Mouse (Mus musculus) macrophage (primary cell): Measurements from ENCODE around the gene Sorcs2. TPM values are rescaled to one million over a fixed set of nuclear protein-coding genes. Genes with fewer than 3 reads are reported as not detected.

ENCODE experiments used
- H3K27ac ChIP-seq: fragments of 350-480 bp; formaldehyde crosslinking; 2 replicates; pipeline ENCODE4 v1.9.0; 2021
- H3K36me3 ChIP-seq: fragments of 350-480 bp; formaldehyde crosslinking; 2 replicates; pipeline ENCODE4 v1.9.0; 2021; ENCODE audit errors: inconsistent target
- H3K4me3 ChIP-seq: fragments of 350-480 bp; formaldehyde crosslinking; 2 replicates; pipeline ENCODE4 v1.9.0; 2021; ENCODE audit errors: inconsistent target
- H3K79me2 ChIP-seq: fragments of 350-480 bp; formaldehyde crosslinking; 2 replicates; pipeline ENCODE4 v1.9.0; 2021; ENCODE audit errors: inconsistent target
- WGBS: methylation state at CpG from one replicate; pipeline ENCODE4 v1.1.7; 2026; ENCODE audit warnings: inconsistent platforms; ENCODE audit not compliant: missing documents; 5-methylcytosine and 5-hydroxymethylcytosine counted together
- polyA plus RNA-seq: library from polyadenylated mRNA; stranded (reverse); fragments of 250-400 nt; gene quantifications from 3 replicates; pipeline ENCODE4 v1.2.4, GENCODE M21; 2018; ENCODE audit warnings: inconsistent platforms

The Sorcs2 gene
- polyA plus RNA-seq, 1 experiment from 2014 or later: not detected

DNA sequence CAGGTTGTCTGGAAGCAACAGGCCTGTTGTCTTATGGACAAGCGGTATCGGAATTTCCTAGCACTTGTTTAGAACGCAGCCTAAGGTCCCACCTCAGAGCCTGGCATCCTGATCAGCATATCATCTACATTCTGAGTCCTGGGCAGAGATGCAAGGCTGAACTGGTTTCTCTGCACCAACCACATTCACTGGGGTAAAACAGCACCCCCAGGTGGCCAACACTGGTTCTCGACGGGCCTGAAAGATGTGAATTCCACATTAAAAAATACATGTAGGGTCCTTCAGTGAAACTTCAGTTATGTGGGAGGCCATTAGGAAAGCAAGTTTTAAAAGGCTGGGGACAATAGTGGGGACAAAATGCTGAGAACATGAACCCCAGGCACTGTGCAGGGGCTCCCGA, 174.2 kb downstream of the Sorcs2 start:
- 68% methylated on average over 6 of the region's 6 CpGs for WGBS
- Histone ChIP-seq H3K79me2 (no peaks in the 10 kb centered on the region), H3K4me3 (no peak overlapping the region)

DNA sequence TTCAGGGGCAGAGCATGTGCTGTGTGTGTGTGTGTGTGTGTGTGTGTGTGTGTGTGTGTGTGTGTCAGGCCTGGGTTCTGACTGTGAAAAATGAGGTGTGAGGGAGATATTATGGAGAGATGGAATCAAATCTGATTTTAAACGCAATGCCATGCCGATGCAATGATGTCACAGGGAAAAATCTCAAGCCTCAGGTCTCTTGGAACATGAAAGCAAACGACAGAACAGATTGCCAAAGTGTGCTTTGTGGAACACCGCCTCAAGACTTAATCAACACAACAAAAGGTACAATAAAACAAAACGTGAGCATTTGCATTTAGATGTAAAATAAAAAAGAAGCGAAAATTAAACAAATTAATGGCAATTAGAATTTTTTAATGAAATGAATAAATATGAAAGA, 177.3 kb downstream of the Sorcs2 start:
- Histone ChIP-seq H3K4me3 (no peak overlapping the region), H3K27ac (no peak overlapping the region), H3K79me2 (no peaks in the 10 kb centered on the region), H3K36me3 (no peaks in the 10 kb centered on the region)
- 83% methylated on average over 6 of the region's 6 CpGs for WGBS

More for the DNA sequence above, 174.2 kb downstream of the Sorcs2 start:
- Histone ChIP-seq H3K36me3 (no peaks in the 10 kb centered on the region), H3K27ac (no peak overlapping the region)

DNA sequence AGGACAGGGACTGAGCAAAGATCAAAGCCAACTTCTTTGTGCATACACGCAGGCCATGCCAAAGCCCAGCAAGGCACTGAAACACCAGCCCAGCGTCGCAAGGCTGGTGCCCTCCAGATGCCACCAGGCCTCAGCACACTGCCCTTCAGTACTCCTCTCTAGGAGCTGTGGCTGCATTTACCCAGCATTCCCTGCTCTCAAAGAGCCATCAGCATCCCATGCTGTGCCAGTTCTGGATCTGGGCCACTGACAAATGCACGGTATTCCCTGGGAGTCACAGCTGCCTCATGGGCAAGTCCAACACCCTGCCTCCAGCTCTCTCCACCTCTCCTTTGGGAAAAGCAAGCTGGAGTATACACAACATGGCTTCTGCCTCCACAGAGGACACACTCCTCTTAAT, 177.8 kb downstream of the Sorcs2 start:
- H3K4me3 ChIP-seq: no peak overlapping the region
- H3K36me3 ChIP-seq: no peaks in the 10 kb centered on the region
- WGBS: 89% methylated on average over 4 of the region's 4 CpGs
- H3K27ac ChIP-seq: no peak overlapping the region
- no peaks in the 10 kb centered on the region for H3K79me2 ChIP-seq

DNA sequence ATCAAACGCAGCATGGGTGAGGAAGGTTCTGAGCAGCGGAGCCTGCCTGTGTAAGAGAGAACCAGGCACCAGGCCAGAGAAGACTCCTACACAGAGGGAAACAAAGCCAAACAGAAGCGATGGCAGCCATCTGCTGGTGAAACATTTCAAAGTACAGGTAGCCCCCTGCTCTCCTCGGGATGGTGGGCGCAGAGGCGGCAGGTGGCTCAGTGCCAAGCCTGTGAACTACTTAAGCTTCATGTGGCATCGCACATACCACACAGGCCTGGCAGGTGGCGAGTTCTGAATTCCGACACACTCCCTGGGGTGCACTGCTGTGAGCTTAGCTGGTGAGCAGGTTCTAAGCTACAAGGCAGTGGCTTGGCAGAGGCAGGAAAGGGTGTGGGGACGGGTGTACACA, 184.6 kb downstream of the Sorcs2 start:
- H3K27ac ChIP-seq: no peak overlapping the region
- no peaks in the 10 kb centered on the region for H3K79me2 ChIP-seq
- 85% methylated on average over 10 of the region's 10 CpGs for WGBS
- no peaks in the 10 kb centered on the region for H3K36me3 ChIP-seq
- H3K4me3 ChIP-seq: no peak overlapping the region

DNA sequence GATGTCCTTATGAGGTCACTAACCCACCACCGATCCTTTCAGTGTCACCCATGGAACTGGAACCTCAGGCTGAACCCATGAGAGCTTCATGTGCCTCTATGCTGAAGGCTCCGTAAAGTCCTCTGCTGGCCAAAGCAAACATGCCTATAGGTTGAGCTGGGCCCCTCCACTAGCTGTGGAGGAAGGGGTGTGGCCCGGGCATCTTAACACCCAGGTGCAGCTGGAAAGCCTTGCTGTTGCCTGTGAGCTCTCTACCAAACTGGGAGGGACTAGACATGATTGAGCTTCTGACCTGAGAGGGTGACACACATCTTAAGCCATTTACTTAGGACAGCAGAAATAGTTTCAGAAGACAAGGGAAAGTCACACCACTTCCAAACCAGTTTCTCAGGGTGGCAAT, 189.1 kb downstream of the Sorcs2 start:
- Histone ChIP-seq H3K4me3 (no peak overlapping the region), H3K36me3 (no peaks in the 10 kb centered on the region), H3K27ac (no peak overlapping the region), H3K79me2 (no peaks in the 10 kb centered on the region)
- WGBS: 69% methylated on average over 3 of the region's 3 CpGs

DNA sequence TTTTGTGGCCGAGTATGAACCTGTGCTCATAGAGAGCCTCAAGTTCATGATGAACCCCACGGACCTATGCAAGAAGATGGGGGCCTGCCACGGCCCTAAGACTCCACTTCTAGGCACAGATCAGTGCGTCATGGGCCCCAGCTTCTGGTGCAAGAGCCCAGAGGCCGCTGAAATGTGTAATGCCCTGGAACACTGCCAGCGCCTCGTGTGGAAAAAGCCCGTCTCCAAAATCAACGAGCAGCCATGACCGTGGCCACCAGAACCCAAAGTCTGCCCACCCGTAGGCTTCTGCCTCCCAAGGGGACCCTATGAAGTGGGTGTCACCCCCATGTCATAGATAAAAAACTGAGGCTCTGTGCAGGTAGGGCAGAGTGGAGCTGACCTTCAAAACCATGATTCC, 192.5 kb downstream of the Sorcs2 start:
- WGBS: 83% methylated on average over 11 of the region's 11 CpGs
- H3K36me3 ChIP-seq: no peaks in the 10 kb centered on the region
- H3K79me2 ChIP-seq: no peaks in the 10 kb centered on the region
- no peak overlapping the region for H3K4me3 ChIP-seq
- H3K27ac ChIP-seq: no peak overlapping the region

DNA sequence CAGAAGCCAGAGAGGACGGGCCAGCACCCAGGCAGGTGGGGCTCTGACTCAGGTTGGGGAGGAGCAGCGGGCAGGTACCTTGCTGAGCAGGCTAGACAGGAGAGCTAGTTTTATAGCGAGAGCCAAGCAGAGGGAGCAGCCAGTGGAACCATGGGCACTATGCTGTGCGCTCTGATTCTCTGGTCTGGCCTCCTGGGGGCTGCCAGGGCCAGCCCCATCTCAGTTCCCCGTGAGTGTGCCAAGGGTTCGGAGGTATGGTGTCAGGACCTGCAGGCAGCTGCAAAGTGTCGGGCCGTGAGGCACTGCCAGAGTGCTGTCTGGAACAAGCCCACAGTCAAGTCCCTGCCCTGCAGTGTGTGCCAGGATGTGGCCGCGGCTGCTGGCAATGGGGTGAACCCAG, 194.0 kb downstream of the Sorcs2 start, which contains the start of gene Psapl1:
TSS of gene Psapl1 (plus strand) at position 106 of the 400 bp plus-strand sequence.
- no peaks in the 10 kb centered on the region for H3K36me3 ChIP-seq
- 95% methylated on average over 10 of the region's 10 CpGs for WGBS
- no peak within 1 kb of the TSS for H3K4me3 ChIP-seq
- no peaks in the 10 kb centered on the region for H3K79me2 ChIP-seq
- no peak within 1 kb of the TSS for H3K27ac ChIP-seq

DNA sequence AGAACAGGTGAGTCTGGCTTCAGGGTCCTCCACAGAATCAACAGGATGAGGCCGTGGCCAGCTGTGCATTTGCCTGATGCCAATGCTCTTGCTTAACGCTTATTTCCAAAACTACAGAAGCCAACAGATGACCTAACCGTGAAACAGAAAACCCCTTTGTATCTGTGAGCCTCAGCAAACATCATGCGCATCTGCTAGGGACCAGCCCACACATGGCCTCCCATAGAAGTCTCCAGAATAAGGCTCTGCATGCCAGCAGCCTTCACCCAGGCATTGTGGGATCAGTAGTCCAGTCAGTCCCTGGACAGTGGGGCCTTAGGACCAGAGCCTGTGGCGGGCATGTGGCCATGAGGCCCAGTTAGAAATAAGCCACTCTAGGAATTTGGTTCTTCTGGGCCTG, 194.5 kb downstream of the Sorcs2 start:
- H3K79me2 ChIP-seq: no peaks in the 10 kb centered on the region
- H3K4me3 ChIP-seq: no peak overlapping the region
- no peaks in the 10 kb centered on the region for H3K36me3 ChIP-seq
- WGBS: 90% methylated on average over 5 of the region's 5 CpGs
- no peak overlapping the region for H3K27ac ChIP-seq

DNA sequence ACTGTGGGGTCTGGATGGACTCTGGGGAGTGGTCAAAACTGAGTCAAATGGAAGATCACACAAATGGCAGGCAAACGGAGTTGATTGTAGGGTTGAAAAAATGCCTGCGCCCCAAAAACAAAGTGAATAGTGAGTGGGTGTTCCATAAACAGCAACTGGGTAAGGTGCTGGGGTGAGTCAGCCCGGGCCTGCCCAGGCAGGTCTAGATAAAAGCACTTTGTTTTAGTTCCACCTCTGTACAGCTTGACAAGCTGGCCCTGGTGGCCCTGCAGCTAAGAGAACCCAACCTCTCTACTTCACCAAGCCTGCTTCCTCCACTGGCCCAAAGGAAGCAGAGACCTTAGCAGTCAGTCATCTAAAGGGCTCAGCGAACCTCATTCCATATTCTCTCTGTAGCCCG, 195.2 kb downstream of the Sorcs2 start:
- Histone ChIP-seq H3K36me3 (no peaks in the 10 kb centered on the region), H3K4me3 (no peak overlapping the region), H3K79me2 (no peaks in the 10 kb centered on the region), H3K27ac (no peak overlapping the region)
- 86% methylated on average over 5 of the region's 5 CpGs for WGBS

DNA sequence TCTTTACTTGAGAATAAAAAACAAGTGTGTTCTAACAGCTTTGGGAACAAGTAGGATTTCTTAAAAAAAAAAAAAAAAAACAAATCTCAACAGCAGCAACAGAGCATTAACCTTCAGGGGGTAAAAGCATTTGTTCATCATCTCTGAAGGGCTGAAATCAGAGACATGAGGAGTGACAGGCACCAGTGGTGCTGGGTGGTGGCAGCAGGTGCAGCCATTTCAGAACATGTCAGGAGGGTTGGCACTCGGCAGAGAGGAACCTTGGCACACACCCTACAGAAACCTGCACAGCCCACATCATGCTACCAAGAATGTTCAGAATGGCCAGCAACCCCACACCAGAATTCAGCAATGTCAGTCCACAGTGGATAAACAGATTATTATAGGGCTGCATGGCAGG, 198.4 kb downstream of the Sorcs2 start:
- 55% methylated on average over 1 of the region's 1 CpGs for WGBS
- Histone ChIP-seq H3K27ac (no peak overlapping the region), H3K36me3 (no peaks in the 10 kb centered on the region), H3K79me2 (no peaks in the 10 kb centered on the region), H3K4me3 (no peak overlapping the region)

DNA sequence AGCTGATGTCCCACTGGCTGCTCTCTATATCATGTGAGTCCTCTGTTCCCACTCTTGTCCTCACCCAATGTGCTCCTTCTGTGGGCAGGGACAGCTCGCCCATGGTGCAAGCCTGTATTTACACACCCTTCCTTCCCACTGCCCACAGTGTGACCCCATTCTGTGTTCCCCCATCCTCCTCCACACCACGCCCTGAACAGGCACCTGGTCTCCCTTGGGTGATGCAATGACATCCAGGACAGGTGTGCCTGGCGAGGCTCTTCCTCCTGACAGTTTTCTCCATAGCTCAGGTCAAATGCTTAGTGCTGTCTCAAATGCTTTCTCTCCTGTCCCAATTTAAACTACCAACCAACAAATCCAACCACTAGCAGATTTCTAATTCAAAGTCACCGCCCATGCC, 202.5 kb downstream of the Sorcs2 start:
- 82% methylated on average over 4 of the region's 4 CpGs for WGBS
- Histone ChIP-seq H3K36me3 (no peaks in the 10 kb centered on the region), H3K27ac (no peak overlapping the region), H3K4me3 (no peak overlapping the region), H3K79me2 (no peaks in the 10 kb centered on the region)

DNA sequence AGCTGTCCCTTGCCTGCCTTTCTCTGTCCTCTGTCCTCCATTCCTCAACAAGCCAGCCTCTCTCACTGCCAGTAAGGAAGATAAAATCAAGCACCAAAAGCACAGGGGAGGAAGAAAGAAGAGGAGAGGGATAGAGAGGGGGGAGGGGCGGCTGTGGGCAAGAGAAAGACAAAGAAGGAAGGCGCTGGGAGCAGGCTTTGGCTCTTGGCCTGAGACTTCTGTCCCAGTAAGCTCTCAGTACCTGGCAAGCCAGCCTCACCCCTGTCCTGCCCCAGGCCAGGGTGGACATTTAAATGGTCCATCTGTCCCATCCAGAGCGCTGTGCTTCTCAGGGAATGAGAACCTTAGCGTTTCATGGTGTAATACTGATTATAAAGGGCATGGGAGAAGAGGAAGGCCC, 203.3 kb downstream of the Sorcs2 start:
- Histone ChIP-seq H3K36me3 (no peaks in the 10 kb centered on the region), H3K4me3 (no peak overlapping the region), H3K27ac (no peak overlapping the region), H3K79me2 (no peaks in the 10 kb centered on the region)
- WGBS: 77% methylated on average over 4 of the region's 4 CpGs

DNA sequence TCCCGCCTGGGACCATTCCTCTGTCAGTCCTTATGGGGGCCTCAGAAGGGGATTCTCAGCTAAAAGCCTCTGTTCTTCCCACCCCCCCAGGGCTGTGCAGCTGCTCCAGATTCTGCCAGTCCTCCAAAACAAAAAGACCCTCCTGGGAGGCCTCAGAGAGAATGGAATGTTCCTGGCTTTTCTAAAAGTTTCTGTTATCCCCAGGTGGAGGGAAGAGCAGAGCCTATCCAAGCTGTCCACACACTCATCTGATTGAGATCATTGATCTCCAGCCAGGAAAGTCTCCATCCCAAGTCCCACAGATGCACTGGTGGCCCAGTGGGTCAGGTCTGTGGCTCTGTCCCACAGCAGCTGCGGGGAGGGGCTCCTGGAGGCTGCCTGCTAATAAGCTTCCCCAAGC, 205.3 kb downstream of the Sorcs2 start:
- no peak overlapping the region for H3K27ac ChIP-seq
- H3K36me3 ChIP-seq: no peaks in the 10 kb centered on the region
- H3K79me2 ChIP-seq: no peaks in the 10 kb centered on the region
- WGBS: 92% methylated on average over 2 of the region's 2 CpGs
- no peak overlapping the region for H3K4me3 ChIP-seq

DNA sequence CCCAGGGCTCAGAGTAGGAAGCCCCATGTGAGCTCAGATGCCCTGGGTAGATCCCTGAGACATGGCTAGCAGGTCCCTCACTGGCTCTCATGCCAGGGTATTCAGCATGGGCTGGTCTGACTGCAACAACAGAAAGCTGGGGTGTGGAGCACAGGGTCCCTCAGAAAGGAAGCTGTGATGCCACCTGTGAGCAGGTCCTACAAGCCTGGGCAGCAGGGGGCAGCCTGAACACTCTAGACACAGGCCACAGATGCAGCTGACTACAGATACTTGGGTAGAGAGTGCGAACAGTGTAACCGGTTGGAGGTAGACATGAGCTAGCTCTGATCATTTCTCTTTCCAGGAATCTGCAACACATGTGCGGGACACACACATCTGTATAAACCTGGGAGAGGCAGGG, 206.1 kb downstream of the Sorcs2 start:
- no peaks in the 10 kb centered on the region for H3K36me3 ChIP-seq
- no peak overlapping the region for H3K27ac ChIP-seq
- H3K4me3 ChIP-seq: no peak overlapping the region
- WGBS: 83% methylated on average over 3 of the region's 3 CpGs
- H3K79me2 ChIP-seq: no peaks in the 10 kb centered on the region

DNA sequence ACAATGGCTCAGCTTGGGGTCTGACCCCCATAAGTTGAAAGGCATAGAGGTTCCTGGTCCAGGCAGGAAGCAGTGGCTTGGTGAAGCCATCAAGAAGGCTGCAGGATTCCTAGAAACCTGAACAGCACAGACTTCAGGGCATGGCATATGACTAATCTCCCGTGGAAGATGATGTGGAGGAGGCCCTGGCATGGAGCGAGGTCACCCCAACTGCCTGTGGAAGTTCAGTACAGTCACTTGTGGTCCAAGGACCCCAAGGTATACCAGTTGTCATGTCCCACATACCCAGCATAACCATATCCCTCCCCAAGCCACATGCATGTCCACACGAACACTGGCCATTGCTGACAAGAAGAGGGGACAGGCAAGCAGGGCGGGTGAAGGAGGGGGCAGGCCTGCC, 206.7 kb downstream of the Sorcs2 start:
- no peaks in the 10 kb centered on the region for H3K79me2 ChIP-seq
- no peak overlapping the region for H3K27ac ChIP-seq
- no peaks in the 10 kb centered on the region for H3K36me3 ChIP-seq
- no peak overlapping the region for H3K4me3 ChIP-seq
- 85% methylated on average over 4 of the region's 4 CpGs for WGBS

DNA sequence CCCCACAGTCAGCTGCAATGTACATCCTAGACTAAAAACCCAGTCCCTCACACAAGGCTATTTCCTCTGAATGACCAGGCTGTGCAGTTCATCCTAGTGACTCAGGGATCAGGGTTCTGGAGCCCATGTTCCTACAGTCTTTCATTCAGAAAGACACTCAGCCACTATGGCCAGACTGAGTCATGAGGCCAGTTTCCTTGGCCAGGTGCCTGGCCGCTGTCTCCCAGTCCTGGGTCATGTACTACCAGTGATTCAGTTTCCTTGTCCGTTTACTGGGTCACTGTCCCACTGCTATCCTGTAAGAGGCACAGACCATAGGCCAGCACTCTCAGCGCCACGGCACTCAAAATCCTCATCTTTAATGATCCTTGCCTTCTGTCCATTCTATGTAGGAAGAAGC, 209.6 kb downstream of the Sorcs2 start:
- Histone ChIP-seq H3K79me2 (no peaks in the 10 kb centered on the region), H3K27ac (no peak overlapping the region), H3K4me3 (no peak overlapping the region), H3K36me3 (no peaks in the 10 kb centered on the region)
- 81% methylated on average over 4 of the region's 4 CpGs for WGBS
